Mouse (Mus musculus) liver, postnatal 0 days (tissue): ENCODE measurements at regions not wholly inside any gene's neighbourhood (a gene's known extent, or its start where the extent isn't known, plus 50 kb on each side); places are given as distances from the start of the nearest gene placed in this dataset.

Source experiments
- CTCF ChIP-seq: sonication (generic); IDR thresholded peaks from 2 replicates; pipeline ENCODE4 v1.5.1; 2016; ENCODE audit warnings: antibody characterized with exemption, low read depth
- EP300 ChIP-seq: IDR thresholded peaks from 2 replicates; pipeline ENCODE4 v1.6.1; 2016; ENCODE audit warnings: antibody characterized with exemption, low read depth, mild to moderate bottlenecking

- TF ChIP-seq CTCF (no peak), EP300 (no peak)
These were observed 61.7 kb upstream of the Vrk1 start for GRCm38 (mm10) chr12:105948322-105948721.
